In genomic region chr6:115891061-115891460, GRCm38 (mm10) we compare ENCODE assay signal across 8 mouse cellular contexts. TPM values are rescaled to one million over a fixed set of nuclear protein-coding genes. Genes with fewer than 3 reads are reported as not detected.
DNase-seq lines count a peak whose midpoint lies in the region; ATAC-seq and TF ChIP-seq lines count a peak whose summit lies in the region.
"Had no signal": no experiment of that assay in that cellular context is flagged by ENCODE, and none has a peak within 500 bp of the region (broad histone marks: within the 10 kb centered on the region; RNA-seq: fewer than 3 reads in every experiment).

No protein-coding gene starts in this region.

- peak overlapping the region; percentile 81 for H3K27ac ChIP-seq in cortical plate, adult 2 months (ENCODE audit: insufficient read depth, low read length)
- H3K27ac ChIP-seq in forebrain, postnatal 0 days (ENCODE audit: low read depth, low read length), result peak overlapping the region; percentile 74
- peak overlapping the region; percentile 27; the same call in 1 of the 2 replicates for H3K27ac ChIP-seq in olfactory bulb, adult 2 months (ENCODE audit: insufficient read depth, low read depth, low read length)
- H3K27ac ChIP-seq: limb, embryonic 13.5 days had no signal

- H3K4me2 ChIP-seq in forebrain, postnatal 0 days (ENCODE audit: low read depth), result no peak overlapping the region
- H3K4me2 ChIP-seq: limb, embryonic 13.5 days had no signal

- 42% methylated on average over 6 of the region's 6 CpGs for WGBS in forebrain, postnatal 0 days
- WGBS in olfactory bulb, adult 2 months, result 54% methylated on average over 6 of the region's 6 CpGs

- H3K36me3 ChIP-seq in forebrain, postnatal 0 days (ENCODE audit: insufficient read depth), result peaks cover 31% of the 10 kb centered on the region

- no peak overlapping the region for H3K9ac ChIP-seq in forebrain, postnatal 0 days
- H3K9ac ChIP-seq: limb, embryonic 13.5 days had no signal

- no peak for TF ChIP-seq POLR2A in cortical plate, adult 2 months (IDR thresholded peaks at IDR 0.05; ENCODE audit: extremely low read depth, insufficient read depth, low read length)
- no peak for TF ChIP-seq POLR2A in olfactory bulb, adult 2 months (IDR thresholded peaks at IDR 0.05; ENCODE audit: insufficient read depth, low read depth, low read length)

- no peak overlapping the region for H3K4me3 ChIP-seq in cortical plate, adult 2 months (ENCODE audit: insufficient read depth, low read length)
- H3K4me3 ChIP-seq in forebrain, postnatal 0 days (ENCODE audit: low read depth, low read length), result no peak overlapping the region
- no peak overlapping the region for H3K4me3 ChIP-seq in olfactory bulb, adult 2 months (ENCODE audit: insufficient read depth, low read depth, low read length)
- H3K4me3 ChIP-seq: limb, embryonic 13.5 days had no signal

- peak; percentile 72 for ATAC-seq in forebrain, postnatal 0 days
- ATAC-seq in erythroid progenitor cell, adult 5-6 weeks (replicated peaks; ENCODE audit: low FRiP score, poor library complexity, severe bottlenecking), result no peak

- H3K4me1 ChIP-seq in cortical plate, adult 2 months (ENCODE audit: control insufficient read depth, insufficient read depth, low read length), result peaks cover 14% of the 10 kb centered on the region
- peaks cover 17% of the 10 kb centered on the region for H3K4me1 ChIP-seq in forebrain, postnatal 0 days (ENCODE audit: insufficient read depth)
- peaks cover 18% of the 10 kb centered on the region for H3K4me1 ChIP-seq in olfactory bulb, adult 2 months (ENCODE audit: control insufficient read depth, insufficient read depth, low read length)

- no peak for TF ChIP-seq CTCF in cortical plate, adult 2 months (IDR thresholded peaks at IDR 0.05; ENCODE audit: extremely low read depth, insufficient read depth, low read length)
- no peak for TF ChIP-seq CTCF in forebrain, postnatal 0 days (IDR thresholded peaks at IDR 0.05; ENCODE audit: low read depth)
- no peak for TF ChIP-seq CTCF in olfactory bulb, adult 2 months (IDR thresholded peaks at IDR 0.05; ENCODE audit: insufficient read depth, low read depth, low read length)

- peak; percentile 52 for DNase-seq in kidney, postnatal 10 days
- no peak for DNase-seq in kidney, adult 11 months
- peak; percentile 69 for DNase-seq in forebrain, postnatal 0 days
- DNase-seq in kidney, postnatal 14 days, result no peak

- no peaks in the 10 kb centered on the region for H3K9me3 ChIP-seq in forebrain, postnatal 0 days (ENCODE audit: low read length)

- H3K27me3 ChIP-seq in forebrain, postnatal 0 days (ENCODE audit: insufficient read depth, low read length), result no peaks in the 10 kb centered on the region
- H3K27me3 ChIP-seq: limb, embryonic 13.5 days had no signal

RNA-seq across cellular contexts. Expression of gene Ift122, which starts 37.8 kb away (rescaled TPM):
- polyA plus RNA-seq in cortical plate, adult 2 months (2012; rRNA removed), result 31.2 and 34.7 TPM in 2 replicates
- total RNA-seq in forebrain, postnatal 0 days (2014; rRNA removed), result 27.1 and 32.6 TPM in 2 replicates
- polyA plus RNA-seq in forebrain, postnatal 0 days (2015; fragmentation: Nextera tagmentation; extraction: Ambion mirVana), result 17.6 and 25.6 TPM in 2 replicates
- not detected in 2 replicates for polyA plus RNA-seq in olfactory bulb, adult 2 months (2012; ENCODE audit: insufficient read depth, insufficient read length, low replicate concordance, missing spikeins)
- total RNA-seq in erythroid progenitor cell, adult 5-6 weeks (2015; ENCODE audit: low replicate concordance), result not detected in 2 replicates
- 0.38 and 1.9 TPM in 2 replicates for total RNA-seq in erythroid progenitor cell, adult 5-6 weeks (2017; ENCODE audit: low replicate concordance)

RNA-seq across cellular contexts. Expression of gene Mbd4, which starts 37.9 kb away (rescaled TPM):
- polyA plus RNA-seq in cortical plate, adult 2 months (2012; rRNA removed), result 9.5 and 10.1 TPM in 2 replicates
- total RNA-seq in forebrain, postnatal 0 days (2014; rRNA removed), result 6.6 and 6.7 TPM in 2 replicates
- 4.3 and 6.8 TPM in 2 replicates for polyA plus RNA-seq in forebrain, postnatal 0 days (2015; fragmentation: Nextera tagmentation; extraction: Ambion mirVana)
- not detected in 2 replicates for polyA plus RNA-seq in olfactory bulb, adult 2 months (2012; ENCODE audit: insufficient read depth, insufficient read length, low replicate concordance, missing spikeins)
- 7.5 and 9.7 TPM in 2 replicates for total RNA-seq in erythroid progenitor cell, adult 5-6 weeks (2015; ENCODE audit: low replicate concordance)
- total RNA-seq in erythroid progenitor cell, adult 5-6 weeks (2017; ENCODE audit: low replicate concordance), result 14.8 and 22.6 TPM in 2 replicates

RNA-seq across cellular contexts. Expression of gene Rho, which starts 40.5 kb away (rescaled TPM):
- 0.84 and 0.91 TPM in 2 replicates for polyA plus RNA-seq in cortical plate, adult 2 months (2012; rRNA removed)
- total RNA-seq in forebrain, postnatal 0 days (2014; rRNA removed), result 0.23 and 0.57 TPM in 2 replicates
- polyA plus RNA-seq in forebrain, postnatal 0 days (2015; fragmentation: Nextera tagmentation; extraction: Ambion mirVana), result 0.08 TPM in 1 of 2 replicates, not detected in the other
- polyA plus RNA-seq in olfactory bulb, adult 2 months (2012; ENCODE audit: insufficient read depth, insufficient read length, low replicate concordance, missing spikeins), result not detected in 2 replicates
- not detected in 2 replicates for total RNA-seq in erythroid progenitor cell, adult 5-6 weeks (2015; ENCODE audit: low replicate concordance)
- total RNA-seq in erythroid progenitor cell, adult 5-6 weeks (2017; ENCODE audit: low replicate concordance), result not detected in 2 replicates

RNA-seq across cellular contexts. Expression of gene Efcab12, which starts 52.8 kb away (rescaled TPM):
- 7.1 and 7.9 TPM in 2 replicates for polyA plus RNA-seq in cortical plate, adult 2 months (2012; rRNA removed)
- total RNA-seq in forebrain, postnatal 0 days (2014; rRNA removed), result 2.4 and 4.4 TPM in 2 replicates
- polyA plus RNA-seq in forebrain, postnatal 0 days (2015; fragmentation: Nextera tagmentation; extraction: Ambion mirVana), result 1.4 and 1.7 TPM in 2 replicates
- polyA plus RNA-seq in olfactory bulb, adult 2 months (2012; ENCODE audit: insufficient read depth, insufficient read length, low replicate concordance, missing spikeins), result not detected in 2 replicates
- total RNA-seq in erythroid progenitor cell, adult 5-6 weeks (2015; ENCODE audit: low replicate concordance), result not detected in 2 replicates
- total RNA-seq in erythroid progenitor cell, adult 5-6 weeks (2017; ENCODE audit: low replicate concordance), result not detected in 2 replicates

RNA-seq across cellular contexts. Expression of gene H1foo, which starts 53.7 kb away (rescaled TPM):
- not detected in 2 replicates for polyA plus RNA-seq in cortical plate, adult 2 months (2012; rRNA removed)
- not detected in 2 replicates for total RNA-seq in forebrain, postnatal 0 days (2014; rRNA removed)
- polyA plus RNA-seq in forebrain, postnatal 0 days (2015; fragmentation: Nextera tagmentation; extraction: Ambion mirVana), result not detected in 2 replicates
- polyA plus RNA-seq in olfactory bulb, adult 2 months (2012; ENCODE audit: insufficient read depth, insufficient read length, low replicate concordance, missing spikeins), result not detected in 2 replicates
- total RNA-seq in erythroid progenitor cell, adult 5-6 weeks (2015; ENCODE audit: low replicate concordance), result not detected in 2 replicates
- total RNA-seq in erythroid progenitor cell, adult 5-6 weeks (2017; ENCODE audit: low replicate concordance), result not detected in 2 replicates
- polyA plus RNA-seq: limb, embryonic 13.5 days had no signal

Comparison
In these comparisons a context has a peak if more than half of its experiments do, and no peak if none do; other contexts are left out.
1. DNase-seq: peak in kidney, postnatal 10 days (single experiment) and forebrain, postnatal 0 days (single experiment); none in kidney, adult 11 months (single experiment) and kidney, postnatal 14 days (single experiment).
2. H3K27ac ChIP-seq: peak in every context shown above with its lines; median percentile 81 in cortical plate, adult 2 months; 74 in forebrain, postnatal 0 days; 27 in olfactory bulb, adult 2 months.